Mouse (Mus musculus): ENCODE data around the gene Dclk1. TPM values are rescaled to one million over a fixed set of nuclear protein-coding genes. Genes with fewer than 3 reads are reported as not detected.
"Not testable (repeated sequence)": the region's sequence is repeated elsewhere in the genome, so short reads cannot be mapped to it uniquely, and the experiment has no call there.

Gene Dclk1
- total RNA-seq (2021), result 100 to 1,000 TPM; 589 to 662 TPM

- peak in 1 of 2 experiments; percentile 41 for DNase-seq (ENCODE audit: extremely low spot score in 1 of 2, low spot score in 1 of 2)
These were observed at the start of gene Dclk1 for GRCm38 (mm10) chr3:55241730-55242421. Gene Dclk1, plus strand, starts transcription at chr3:55242364.

- DNase-seq (ENCODE audit: extremely low spot score in 1 of 2, low spot score in 1 of 2), result no peak
These were observed 48.8 kb upstream of the Dclk1 start for GRCm38 (mm10) chr3:55193351-55193750.

DNA sequence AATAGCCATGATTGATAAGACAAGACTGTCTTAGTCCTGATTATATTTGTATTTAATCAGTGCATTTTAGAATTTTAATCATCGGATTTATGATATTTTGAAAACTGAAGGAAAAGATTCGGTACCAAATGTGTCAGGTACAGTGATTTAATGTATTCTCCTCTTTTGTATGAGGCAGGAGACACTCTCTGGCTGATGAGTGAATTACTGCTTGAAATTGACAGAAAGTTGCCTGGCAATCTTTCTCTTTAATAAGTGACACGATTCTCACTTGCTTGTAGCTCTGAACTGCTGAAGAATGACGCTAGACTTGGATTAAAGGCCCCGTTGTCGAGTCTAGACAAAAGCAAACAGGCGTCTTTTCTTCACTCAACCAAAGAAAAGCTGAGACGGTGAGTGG lies 47.4 kb upstream of the Dclk1 start:
- no peak for DNase-seq (ENCODE audit: extremely low spot score in 1 of 2, low spot score in 1 of 2)

- no peak for DNase-seq (ENCODE audit: extremely low spot score in 1 of 2, low spot score in 1 of 2)
These were observed 46.4 kb upstream of the Dclk1 start for GRCm38 (mm10) chr3:55195581-55196327.

GRCm38 (mm10) chr3:55196328-55196710 lies 45.8 kb upstream of the Dclk1 start:
- no peak for DNase-seq (ENCODE audit: extremely low spot score in 1 of 2, low spot score in 1 of 2)

GRCm38 (mm10) chr3:55203621-55204020 lies 38.5 kb upstream of the Dclk1 start:
- DNase-seq (ENCODE audit: extremely low spot score in 1 of 2, low spot score in 1 of 2), result not testable (repeated sequence)

- no peak for DNase-seq (ENCODE audit: extremely low spot score in 1 of 2, low spot score in 1 of 2)
These were observed 35.8 kb upstream of the Dclk1 start for GRCm38 (mm10) chr3:55206413-55206812.

DNA sequence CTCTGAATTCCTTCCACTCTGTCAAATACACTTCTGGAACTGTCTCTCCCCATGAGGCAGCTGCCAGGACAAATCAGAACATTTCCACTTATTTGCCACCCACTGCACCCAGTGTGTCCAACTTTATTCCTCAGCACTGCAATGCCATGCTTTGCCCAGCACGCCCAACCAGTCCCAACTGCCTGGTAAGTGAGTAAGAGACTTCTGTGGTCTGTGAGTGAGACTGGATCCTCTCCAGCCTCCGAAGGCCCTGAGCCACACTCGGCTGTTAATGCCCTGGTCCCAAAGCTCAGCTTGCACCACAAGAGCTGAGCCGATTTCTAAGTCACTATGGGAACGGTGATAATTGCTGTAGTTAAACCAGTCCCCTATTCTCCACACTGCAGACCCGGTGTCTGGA lies 34.5 kb upstream of the Dclk1 start:
- DNase-seq (ENCODE audit: extremely low spot score in 1 of 2, low spot score in 1 of 2), result no peak

DNA sequence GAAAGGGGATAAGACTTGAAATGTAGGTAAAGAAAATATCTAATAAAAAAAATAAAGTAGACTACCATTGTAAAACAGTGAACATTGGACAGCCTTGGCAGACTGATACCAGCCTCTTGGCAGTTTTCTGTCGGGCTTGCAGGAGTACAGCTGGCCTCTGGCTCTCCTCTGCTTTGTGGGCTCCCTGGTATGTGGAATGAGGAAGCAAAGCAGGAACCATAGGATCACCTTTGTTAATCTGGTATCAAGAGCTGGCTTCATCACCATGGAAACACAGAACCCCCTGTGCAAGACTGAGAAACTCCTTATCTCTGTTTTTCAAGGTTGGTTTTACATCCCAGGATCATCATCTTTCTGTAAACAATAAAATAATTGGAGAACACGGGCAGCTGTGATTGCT lies 29.9 kb upstream of the Dclk1 start:
- DNase-seq (ENCODE audit: extremely low spot score in 1 of 2, low spot score in 1 of 2), result no peak

DNA sequence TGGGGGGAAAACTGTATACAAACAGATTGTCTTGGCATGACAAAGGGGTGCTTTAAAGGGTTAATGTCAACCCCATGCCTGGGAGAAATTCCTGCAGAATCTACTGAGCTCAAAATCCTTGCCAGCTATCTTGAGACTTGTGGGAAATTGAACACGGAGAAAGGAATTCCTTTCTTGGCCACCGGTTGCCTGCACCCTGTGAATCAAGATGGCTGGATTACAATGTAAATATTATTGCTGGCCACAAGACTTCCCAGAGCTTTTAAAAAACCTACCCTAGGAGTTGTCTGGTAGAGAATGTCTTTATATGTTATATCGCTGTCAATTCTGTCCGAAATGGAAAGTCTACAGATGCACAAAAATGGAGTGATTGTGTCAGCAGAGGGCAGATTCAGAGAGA lies 28.4 kb upstream of the Dclk1 start:
- no peak for DNase-seq (ENCODE audit: extremely low spot score in 1 of 2, low spot score in 1 of 2)

GRCm38 (mm10) chr3:55214413-55214812 lies 27.8 kb upstream of the Dclk1 start:
- DNase-seq (ENCODE audit: extremely low spot score in 1 of 2, low spot score in 1 of 2), result no peak

GRCm38 (mm10) chr3:55222502-55222901 lies 19.7 kb upstream of the Dclk1 start:
- DNase-seq (ENCODE audit: extremely low spot score in 1 of 2, low spot score in 1 of 2), result no peak

GRCm38 (mm10) chr3:55223862-55224261 lies 18.3 kb upstream of the Dclk1 start:
- DNase-seq (ENCODE audit: extremely low spot score in 1 of 2, low spot score in 1 of 2), result no peak

- peak in 1 of 2 experiments; percentile 14 for DNase-seq (ENCODE audit: extremely low spot score in 1 of 2, low spot score in 1 of 2)
These were observed 15.5 kb upstream of the Dclk1 start for GRCm38 (mm10) chr3:55226501-55227213.

DNA sequence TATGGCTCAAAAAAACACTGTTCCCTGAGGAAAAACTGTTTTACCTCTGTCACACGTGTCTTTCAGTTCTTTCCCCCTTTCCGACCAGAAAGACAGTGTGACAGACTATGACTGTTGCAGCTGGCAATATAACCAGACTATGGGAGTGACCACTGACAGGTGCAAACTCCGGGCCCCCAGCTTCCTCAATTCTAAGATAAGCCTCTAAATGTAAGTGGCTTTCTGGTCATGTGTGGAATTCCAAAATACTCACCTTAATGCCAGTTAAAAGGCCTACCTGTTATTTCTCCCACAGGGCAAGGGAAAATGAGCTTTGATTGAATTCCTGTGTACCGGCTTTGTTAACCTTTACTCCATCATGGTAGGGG lies 15.0 kb upstream of the Dclk1 start:
- DNase-seq (ENCODE audit: extremely low spot score in 1 of 2, low spot score in 1 of 2), result no peak

- peak; percentile 65 to 67 for DNase-seq (ENCODE audit: extremely low spot score in 1 of 2, low spot score in 1 of 2)
These were observed 375 bp downstream of the Dclk1 start for GRCm38 (mm10) chr3:55242422-55243055.

DNA sequence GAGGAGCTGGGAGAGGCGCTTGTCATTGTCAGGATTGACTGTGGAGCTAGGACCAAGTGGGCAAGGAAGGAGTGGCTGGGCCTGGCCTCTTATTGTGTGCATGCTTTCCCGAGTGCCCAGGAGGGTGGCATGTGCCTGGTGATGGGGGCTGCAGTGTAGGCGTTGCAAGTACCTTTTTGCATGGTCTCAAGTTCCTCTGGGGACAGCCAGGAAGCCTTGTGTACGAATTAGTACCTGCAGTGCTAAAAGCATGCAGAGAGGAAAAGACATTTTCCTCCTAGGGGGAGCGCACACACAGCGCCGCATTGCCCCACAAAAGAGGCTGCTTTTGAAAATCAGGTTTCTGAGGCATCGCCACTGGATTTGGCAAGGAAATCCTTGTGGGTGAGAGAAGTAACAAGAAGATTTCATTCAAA lies 900 bp downstream of the Dclk1 start:
- peak in 1 of 2 experiments; percentile 47 for DNase-seq (ENCODE audit: extremely low spot score in 1 of 2, low spot score in 1 of 2)

DNA sequence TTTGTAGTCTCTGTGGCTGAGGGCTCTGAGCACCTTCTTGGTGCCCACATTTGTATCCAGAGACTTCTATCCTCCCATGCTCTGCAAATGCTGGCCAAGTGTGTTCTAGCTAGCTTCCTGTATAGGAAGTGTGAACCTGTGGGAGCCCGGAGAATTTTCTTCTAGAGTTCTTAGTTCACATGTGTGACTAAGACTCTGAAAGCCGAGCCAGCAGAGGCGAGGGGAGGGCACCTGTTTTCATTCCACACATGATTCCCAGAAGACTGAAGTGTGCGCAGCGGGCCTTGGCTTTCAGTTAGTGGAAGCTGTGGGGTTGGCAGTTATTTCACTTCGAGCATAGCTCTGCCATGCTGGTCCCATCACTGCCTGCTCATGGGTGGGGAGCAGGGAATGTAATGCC lies 1.9 kb downstream of the Dclk1 start:
- no peak for DNase-seq (ENCODE audit: extremely low spot score in 1 of 2, low spot score in 1 of 2)

DNA sequence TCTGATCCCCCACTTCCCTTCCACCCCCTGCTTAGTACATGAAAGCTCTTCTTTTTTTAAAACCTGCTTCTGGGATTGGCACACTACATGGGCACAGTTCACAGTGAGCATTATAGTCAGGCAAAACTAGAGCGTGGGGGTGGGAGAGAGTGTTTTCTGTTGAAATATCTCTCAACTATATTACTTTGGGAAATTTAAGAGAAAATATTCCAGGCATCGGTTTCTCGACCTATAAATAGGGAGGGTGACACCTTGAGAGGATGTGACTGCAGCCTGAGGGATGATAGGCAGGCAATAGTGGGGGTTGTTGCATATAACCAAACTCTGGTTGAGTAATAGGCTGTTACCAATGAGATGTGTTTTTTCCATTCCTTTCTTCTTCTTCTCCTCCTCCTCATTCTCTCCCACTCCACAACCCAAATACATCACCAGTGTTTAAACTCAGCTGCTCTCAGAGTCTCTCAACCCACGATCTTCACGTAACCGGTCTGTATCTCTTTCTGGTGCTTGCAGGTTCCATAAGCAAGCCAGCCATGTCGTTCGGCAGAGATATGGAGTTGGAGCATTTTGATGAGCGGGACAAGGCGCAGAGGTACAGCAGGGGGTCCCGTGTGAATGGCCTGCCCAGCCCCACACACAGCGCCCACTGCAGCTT lies 4.6 kb downstream of the Dclk1 start:
- no peak for DNase-seq (ENCODE audit: extremely low spot score in 1 of 2, low spot score in 1 of 2)

GRCm38 (mm10) chr3:55248048-55248447 lies 5.9 kb downstream of the Dclk1 start:
- no peak for DNase-seq (ENCODE audit: extremely low spot score in 1 of 2, low spot score in 1 of 2)
